Mouse (Mus musculus) sigmoid colon, adult 10 weeks (tissue): ENCODE results near the gene Gm20388. TPM values are rescaled to one million over a fixed set of nuclear protein-coding genes. Genes with fewer than 3 reads are reported as not detected.

Experiments used
- polyA plus RNA-seq: library from polyadenylated mRNA; stranded (reverse); fragments of 350-450 nt; fragmentation: Illumina TruSeq; extraction: RNeasy Lipid Tissue Mini Kit (QIAGEN cat#74804); gene quantifications from one replicate; pipeline ENCODE4 v1.2.3, GENCODE M21; 2014; ENCODE audit warnings: low read depth, low replicate concordance

The Gm20388 gene
- polyA plus RNA-seq, 1 experiment from 2014 or later: 3.8 TPM

DNA sequence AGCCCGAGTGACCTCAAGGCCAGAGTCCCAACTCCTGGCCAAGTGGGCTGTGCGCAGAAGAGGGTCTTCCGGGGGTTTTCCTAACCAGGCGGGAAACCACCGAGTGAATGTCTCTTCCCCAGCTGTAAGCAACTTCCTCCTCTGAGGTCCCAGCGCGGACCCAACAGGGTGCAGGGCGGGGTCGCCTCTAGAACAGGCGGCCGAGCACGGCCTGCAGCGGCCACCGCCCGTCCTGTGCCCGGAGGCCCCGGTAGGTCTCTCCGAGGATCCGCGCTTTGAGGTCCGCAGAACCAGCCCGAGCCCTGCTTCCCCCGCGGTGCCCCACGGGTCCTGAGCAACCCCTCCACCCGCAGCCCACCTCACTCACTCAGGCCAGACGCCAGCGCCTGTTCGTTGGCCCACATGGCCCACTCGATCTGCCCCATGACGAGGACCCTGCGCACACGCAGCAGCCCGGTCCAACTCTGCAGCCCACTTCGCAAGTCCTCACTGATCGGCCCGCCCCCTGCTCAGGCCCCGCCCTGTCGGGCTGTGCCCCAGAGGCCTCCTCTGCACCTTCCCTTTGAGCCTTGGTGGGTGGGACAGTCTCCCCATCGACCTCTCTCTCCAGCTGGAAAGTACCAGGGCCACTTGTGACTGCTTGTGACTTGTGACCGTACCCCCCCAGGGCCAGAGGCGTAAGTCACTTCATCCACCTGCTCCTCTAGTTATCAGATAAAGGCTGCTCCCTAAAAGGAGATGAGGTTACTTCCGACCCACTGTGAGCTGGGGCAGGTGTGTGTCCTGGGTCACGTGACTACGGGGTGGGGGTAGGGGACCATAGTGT, 2522.0 kb downstream of the Gm20388 start, which contains the start of gene Cyba:
TSS of gene Cyba (minus strand) at position 488 of the 826 bp plus-strand sequence.

DNA sequence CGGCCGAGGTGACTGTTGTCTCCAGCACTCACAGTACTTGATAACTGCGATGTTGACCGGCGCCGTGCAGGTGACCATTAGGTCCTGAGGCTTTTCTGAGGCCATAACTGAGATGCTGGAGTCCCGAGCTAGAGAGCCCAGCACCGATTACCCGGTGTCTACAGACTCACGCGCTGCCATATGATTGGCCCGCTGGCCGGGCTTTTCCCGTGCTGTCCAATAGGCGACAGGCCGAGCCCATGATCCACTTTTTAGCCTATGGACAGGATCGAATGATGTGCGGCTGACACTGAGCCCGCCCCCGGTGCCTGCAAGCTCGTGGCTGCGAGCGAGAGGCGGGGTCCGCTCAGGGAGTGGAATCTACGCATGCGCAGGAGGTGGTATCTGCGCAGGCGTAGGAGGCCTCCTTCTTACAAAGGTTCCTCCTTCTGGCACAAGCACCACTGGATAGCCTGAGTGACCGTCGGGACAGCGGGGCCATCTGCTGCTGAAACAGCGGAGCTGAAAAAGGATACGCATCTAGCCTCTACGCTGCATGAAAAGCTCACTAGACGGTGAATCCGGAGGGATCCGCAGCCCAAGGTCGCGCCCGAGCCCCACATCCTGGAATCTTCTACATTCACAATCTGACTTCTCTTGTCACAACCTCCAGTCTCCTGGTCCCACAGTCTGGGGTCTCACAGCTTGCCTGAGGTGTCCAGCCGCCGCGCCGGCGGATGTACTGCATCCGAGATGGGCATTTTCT, 2532.8 kb downstream of the Gm20388 start, which contains the start of gene Mvd:
TSS of gene Mvd (minus strand) at position 161 of the 745 bp plus-strand sequence.

DNA sequence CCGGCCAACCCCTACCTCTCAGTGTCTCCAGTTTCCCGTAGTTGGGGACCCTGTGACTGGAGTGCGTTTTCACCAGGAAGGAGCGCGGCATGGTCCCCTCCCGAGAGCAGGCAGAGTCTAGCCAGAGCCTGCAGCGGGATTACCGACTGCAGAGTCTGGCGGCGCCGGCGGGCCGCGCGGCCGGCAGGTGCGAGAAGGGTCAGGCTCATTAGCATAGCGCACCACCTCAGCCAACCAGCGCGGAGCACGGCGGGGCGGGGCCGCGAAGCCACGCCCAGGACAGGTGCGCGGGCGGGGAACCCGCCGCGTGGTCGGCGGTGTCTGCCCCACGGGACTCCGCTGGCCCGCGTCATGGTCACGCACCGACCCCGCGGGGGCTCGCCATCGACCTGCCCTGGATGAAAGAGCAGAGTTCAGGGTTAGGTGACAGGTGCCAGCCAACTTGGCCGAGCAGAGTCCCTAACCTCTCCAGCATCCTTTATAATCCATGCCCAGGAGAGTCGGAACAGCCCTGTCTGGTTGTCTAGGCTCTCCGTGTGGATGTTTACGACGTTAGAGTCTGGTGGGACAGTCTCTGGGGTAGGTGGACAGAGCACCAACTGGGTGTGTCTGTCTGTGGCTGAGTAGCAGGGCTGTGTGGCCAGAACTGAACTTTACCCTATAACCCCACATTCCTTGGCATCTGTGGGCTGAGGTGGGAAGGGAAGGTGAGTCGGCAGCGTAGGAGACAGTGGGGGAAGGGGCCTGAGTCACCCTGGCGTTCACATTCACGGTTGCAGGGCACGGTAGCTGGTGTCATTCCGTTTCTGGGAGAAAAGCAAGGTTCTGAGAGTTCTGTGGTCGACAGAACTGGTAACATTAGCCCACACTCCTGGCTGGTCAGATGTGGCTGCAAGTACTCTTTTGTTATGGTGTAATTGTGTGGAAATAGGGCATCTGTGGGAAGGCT, 2550.2 kb downstream of the Gm20388 start, which contains the start of gene Snai3:
TSS of gene Snai3 (minus strand) at position 210 of the 949 bp plus-strand sequence.

GRCm38 (mm10) chr8:122475580-122476320, 2565.1 kb downstream of the Gm20388 start, which contains the start of the genes Rnf166 and Ctu2:
Gene Rnf166, minus strand, starts transcription at chr8:122476064.
Gene Ctu2, plus strand, starts transcription at chr8:122476143.

GRCm38 (mm10) chr8:122551265-122552051, 2640.8 kb downstream of the Gm20388 start, which contains the start of gene Piezo1:
Gene Piezo1, minus strand, starts transcription at chr8:122551329.

GRCm38 (mm10) chr8:122567361-122568108, 2656.9 kb downstream of the Gm20388 start, which contains the start of gene Cdt1:
Gene Cdt1, plus strand, starts transcription at chr8:122568015.

DNA sequence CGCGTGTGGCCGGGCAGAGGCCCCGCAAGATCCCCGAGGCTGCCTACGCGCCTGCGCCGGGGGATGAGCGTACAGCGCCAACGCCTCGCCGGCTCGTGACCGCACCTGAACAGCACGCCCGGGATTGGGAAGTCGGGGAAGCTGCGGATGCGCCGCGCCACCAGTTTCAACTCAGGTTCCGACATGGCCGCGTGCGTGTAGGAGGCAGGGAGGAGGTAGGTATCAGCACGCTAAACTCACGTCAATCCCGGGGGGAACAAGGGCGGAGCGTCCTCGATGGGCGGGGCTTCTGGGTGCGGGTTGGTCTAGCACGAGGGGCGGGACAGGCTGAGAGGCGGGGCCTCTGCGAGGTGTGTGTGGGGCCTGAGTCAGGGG, 2666.0 kb downstream of the Gm20388 start, which contains the start of gene Aprt:
TSS of gene Aprt (minus strand) at position 262 of the 375 bp plus-strand sequence.

DNA sequence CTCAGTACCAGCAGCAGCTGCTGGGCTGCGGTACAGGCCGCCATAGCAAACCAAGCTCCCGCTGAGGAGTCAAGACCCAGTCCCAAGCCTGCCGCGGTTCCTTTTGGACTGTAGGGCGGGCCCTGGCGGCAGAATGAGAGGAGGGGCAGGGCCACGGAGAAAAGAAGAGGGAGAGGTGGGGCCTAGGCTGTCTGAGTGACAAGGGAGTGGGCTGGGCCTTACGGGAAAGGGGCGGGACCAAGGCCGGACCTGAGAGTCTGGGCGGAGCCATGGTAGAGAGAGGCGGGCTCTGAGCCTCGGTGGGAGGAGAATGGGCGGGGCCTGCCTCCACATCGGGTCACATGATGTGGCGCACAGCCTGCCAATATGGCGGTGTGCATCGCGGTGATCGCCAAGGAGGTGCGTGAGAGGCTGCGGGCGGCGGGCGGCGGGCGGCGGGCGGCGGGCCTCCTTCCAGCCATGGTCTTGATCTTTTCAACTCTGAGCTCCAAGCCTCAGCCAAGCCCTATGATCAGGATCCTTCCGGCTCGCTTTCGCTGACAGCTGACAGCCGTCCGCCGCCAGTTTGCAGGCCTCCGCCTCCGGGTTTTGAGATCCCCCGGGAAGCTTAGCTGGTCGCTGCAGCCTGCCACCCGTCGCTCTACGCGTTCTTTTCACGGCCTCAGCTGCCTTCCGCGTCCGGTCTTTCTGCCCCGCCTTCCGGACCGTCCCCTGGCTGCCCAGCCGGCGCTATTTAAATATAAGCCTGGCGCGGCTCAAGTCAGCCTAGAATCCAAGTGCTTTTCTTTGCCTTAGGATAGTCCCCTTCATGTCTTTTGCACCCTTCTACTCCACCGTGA, 2700.9 kb downstream of the Gm20388 start, which contains the start of the genes Galns and Trappc2l:
TSS of gene Galns (minus strand) at position 169 of the 839 bp plus-strand sequence.
TSS of gene Trappc2l (plus strand) at position 346 of the 839 bp plus-strand sequence.

DNA sequence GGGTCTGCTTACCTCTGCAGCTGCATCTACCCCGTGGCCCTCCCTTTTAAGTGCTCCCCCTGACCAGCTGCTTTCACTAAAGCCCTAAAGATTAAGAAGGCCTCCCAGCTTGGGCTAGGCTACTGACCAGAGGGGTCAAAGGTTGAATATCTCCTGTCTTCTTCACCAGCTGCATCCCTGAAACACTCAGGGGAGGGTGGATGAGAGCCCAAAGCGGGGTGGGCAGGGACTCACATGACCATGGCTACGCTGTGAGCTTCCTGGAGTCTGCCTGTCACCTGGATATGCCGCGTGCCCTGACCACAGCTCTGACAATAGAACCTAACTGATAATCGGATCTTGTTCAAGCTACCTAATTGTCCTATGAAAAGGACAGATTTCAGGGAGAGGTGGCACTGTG, 2712.1 kb downstream of the Gm20388 start, which contains the start of gene Pabpn1l:
TSS of gene Pabpn1l (minus strand) at position 13 of the 400 bp plus-strand sequence.

DNA sequence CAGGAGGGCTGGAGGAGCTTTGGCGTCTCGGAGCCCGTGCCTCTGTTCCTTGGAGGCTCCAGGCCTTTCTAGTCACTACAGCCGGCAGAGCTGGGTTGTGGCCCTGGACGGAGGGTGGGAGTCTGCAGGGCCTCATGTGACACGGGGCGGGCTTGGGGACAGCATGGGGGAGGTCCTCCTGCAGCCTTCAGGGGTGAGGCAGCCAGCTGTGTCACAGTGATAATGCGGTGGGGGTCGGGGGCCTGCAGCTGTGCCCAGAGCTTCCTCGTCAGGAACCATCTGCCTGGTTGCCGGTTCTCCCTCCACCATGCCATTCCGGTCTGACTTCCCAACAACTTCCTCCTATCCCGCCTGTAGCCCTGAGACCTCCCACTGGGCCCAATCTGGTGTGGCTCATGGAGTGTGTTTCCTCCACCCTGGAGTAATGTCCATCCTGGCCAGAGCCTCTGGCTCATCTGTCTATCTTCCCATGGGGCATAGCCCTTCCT, 2788.4 kb downstream of the Gm20388 start, which contains the start of gene Cbfa2t3:
TSS of gene Cbfa2t3 (minus strand) at position 105 of the 488 bp plus-strand sequence.

GRCm38 (mm10) chr8:122775285-122776155, 2864.9 kb downstream of the Gm20388 start, which contains the start of gene Acsf3:
Gene Acsf3, plus strand, starts transcription at chr8:122775486.

DNA sequence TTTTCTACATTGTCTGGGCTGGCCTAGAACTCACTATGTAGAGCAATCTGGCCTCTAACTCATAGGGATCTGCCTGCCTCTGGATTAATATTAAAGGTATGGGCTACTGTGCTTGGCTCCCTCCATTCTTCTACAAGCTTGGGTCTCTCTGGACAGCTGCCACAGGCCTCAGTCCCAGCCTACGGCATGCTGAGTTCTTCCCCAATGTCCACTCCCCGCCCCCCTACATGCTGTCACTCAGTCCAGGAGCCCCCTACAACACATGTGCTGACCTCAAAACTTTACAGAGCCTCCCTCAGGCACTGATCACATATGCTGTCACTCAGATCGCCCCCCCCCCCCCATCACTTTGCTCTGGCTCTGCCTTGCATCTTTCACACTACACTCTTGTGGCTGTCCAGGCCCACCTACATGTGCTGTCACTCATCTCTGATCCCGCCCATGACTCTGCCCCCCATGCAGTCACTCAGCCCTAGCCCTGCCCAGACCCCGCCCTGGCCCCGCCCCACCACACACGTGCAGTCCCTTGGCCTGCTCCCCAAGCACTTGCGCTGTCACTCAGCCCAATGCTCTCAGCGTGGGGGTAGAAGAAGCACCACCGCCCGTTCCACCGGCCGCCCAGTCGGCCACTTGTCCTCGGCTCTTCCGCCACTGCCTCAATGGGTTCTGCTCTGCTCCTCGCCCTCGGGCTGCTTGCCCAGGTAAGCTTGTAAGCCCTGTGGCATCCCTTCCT, 2937.4 kb downstream of the Gm20388 start, which contains the start of gene Cdh15:
TSS of gene Cdh15 (plus strand) at position 138 of the 733 bp plus-strand sequence.

DNA sequence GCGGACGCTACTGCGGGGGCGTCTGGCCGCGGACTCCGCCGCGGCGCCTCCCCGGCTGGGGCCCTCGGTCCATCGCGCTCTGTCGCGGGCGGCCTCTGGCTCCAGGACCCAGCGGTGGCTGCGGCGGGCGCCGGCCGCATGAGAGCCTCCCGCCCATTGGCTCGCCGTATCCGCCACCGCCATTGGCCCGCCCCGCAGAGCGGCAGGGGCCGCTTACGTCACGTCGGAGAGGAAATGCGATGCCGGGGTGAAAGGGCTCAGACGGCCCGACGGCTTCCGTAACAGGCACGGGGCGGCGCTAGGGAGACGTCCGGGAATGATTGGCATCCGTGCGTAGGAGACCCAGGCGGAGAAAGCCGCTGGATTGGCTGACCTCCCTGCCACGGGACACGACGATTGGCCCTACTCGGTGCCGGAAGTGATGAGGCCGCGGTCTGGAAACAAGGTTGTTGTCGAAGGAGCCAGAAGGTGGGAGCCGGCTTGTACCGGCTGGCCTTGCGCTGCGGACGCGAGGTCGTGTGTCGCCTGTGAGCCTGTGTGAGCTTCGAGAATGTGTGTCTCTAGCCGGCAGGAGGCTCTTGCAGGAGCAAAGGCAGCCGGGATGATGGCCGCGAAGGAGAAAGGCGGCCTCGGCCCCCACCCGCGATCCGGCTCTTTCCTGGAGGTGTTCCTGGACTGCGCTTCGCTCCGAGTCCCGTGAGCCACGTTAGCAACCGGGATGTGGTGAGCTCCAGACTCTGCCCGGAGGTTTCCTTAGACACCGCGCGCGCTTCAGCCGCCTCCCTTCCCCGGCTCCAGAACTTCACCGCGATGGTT, 3131.7 kb downstream of the Gm20388 start, which contains the start of gene Ankrd11:
TSS of gene Ankrd11 (minus strand) at position 120 of the 816 bp plus-strand sequence.

DNA sequence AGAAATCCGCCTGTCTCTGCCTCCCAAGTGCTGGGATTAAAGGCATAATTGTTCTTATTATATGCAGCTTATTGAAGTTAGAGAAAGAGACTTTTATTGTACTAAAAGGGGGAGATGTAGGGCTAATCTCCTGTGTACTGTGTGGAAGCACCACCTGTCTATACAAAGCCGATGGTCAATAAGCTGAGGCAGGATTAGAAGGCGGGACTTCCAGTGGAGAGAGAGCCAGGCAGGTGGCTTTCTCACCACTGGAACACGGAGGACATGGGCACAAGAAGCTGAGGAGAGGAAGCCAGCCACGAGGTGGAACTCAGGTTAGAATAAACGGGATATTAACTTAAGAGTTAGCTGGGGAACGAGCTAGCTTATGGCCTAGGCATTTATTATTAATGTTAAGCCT, 3152.1 kb downstream of the Gm20388 start, which contains the start of gene Spg7:
TSS of gene Spg7 (plus strand) at position 222 of the 400 bp plus-strand sequence.

